Mouse (Mus musculus) erythroblast, embryonic 14.5 days (primary cell): ENCODE measurements around the gene Serpina3b. TPM values are rescaled to one million over a fixed set of nuclear protein-coding genes. Genes with fewer than 3 reads are reported as not detected.
"Not testable (repeated sequence)": the region's sequence is repeated elsewhere in the genome, so short reads cannot be mapped to it uniquely, and the experiment has no call there.

Experiments used
- H3K27me3 ChIP-seq: 2 replicates; pipeline ENCODE4 v1.6.1; 2012; ENCODE audit warnings: inconsistent platforms; ENCODE audit not compliant: control insufficient read depth
- H3K36me3 ChIP-seq: 2 replicates; pipeline ENCODE4 v1.6.1; 2012; ENCODE audit warnings: mild to moderate bottlenecking, inconsistent platforms; ENCODE audit not compliant: control insufficient read depth
- H3K4me1 ChIP-seq: 2 replicates; pipeline ENCODE4 v1.6.1; 2012; ENCODE audit warnings: inconsistent platforms; ENCODE audit not compliant: control insufficient read depth
- H3K4me3 ChIP-seq: replicated peaks from 2 replicates; pipeline ENCODE3; 2012; ENCODE audit warnings: moderate library complexity, mild to moderate bottlenecking, inconsistent platforms
- H3K9me3 ChIP-seq: 2 replicates; pipeline ENCODE4 v1.6.1; 2012; ENCODE audit warnings: low read length, inconsistent platforms, mixed read lengths; ENCODE audit not compliant: control insufficient read depth
- GATA1 ChIP-seq: IDR thresholded peaks from 2 replicates; pipeline ENCODE4 v1.6.1; 2012; ENCODE audit warnings: low read length, inconsistent platforms, mixed read lengths
- TAL1 ChIP-seq: IDR thresholded peaks from 3 replicates; pipeline ENCODE4 v1.6.1; 2012; ENCODE audit warnings: low read length, inconsistent platforms, mixed read lengths
- polyA plus RNA-seq: library from polyadenylated mRNA; stranded (reverse); fragments of >175 nt; gene quantifications from 2 replicates; pipeline ENCODE4 v1.2.3, GENCODE M21; 2012

The Serpina3b gene
- polyA plus RNA-seq, result not detected in 2 replicates

- Histone ChIP-seq H3K36me3 (no peaks in the 10 kb centered on the region), H3K9me3 (no peaks in the 10 kb centered on the region), H3K27me3 (no peaks in the 10 kb centered on the region), H3K4me3 (no peak within 1 kb of the TSS), H3K4me1 (no peaks in the 10 kb centered on the region)
- no peak for TF ChIP-seq GATA1
- TF ChIP-seq TAL1, result no peak
Measured at GRCm38 (mm10) chr12:104127696-104128095, at the start of gene Serpina3b. Serpina3b (plus strand) TSS chr12:104127996.

- no peak overlapping the region for H3K4me3 ChIP-seq
- no peaks in the 10 kb centered on the region for H3K27me3 ChIP-seq
- TF ChIP-seq TAL1 (no peak), GATA1 (no peak)
- H3K9me3 ChIP-seq, result no peaks in the 10 kb centered on the region
- no peaks in the 10 kb centered on the region for H3K36me3 ChIP-seq
- no peaks in the 10 kb centered on the region for H3K4me1 ChIP-seq
Measured at GRCm38 (mm10) chr12:104090119-104090518, 37.7 kb upstream of the Serpina3b start.

- TF ChIP-seq GATA1 (no peak), TAL1 (no peak)
- no peak overlapping the region for H3K4me3 ChIP-seq
- H3K4me1 ChIP-seq, result no peaks in the 10 kb centered on the region
- no peaks in the 10 kb centered on the region for H3K27me3 ChIP-seq
- no peaks in the 10 kb centered on the region for H3K36me3 ChIP-seq
- no peaks in the 10 kb centered on the region for H3K9me3 ChIP-seq
Measured at GRCm38 (mm10) chr12:104091303-104091702, 36.5 kb upstream of the Serpina3b start.

- no peaks in the 10 kb centered on the region for H3K4me1 ChIP-seq
Measured at GRCm38 (mm10) chr12:104100768-104101167, 27.0 kb upstream of the Serpina3b start, which contains the start of gene Serpina5. Serpina5 (plus strand) TSS chr12:104101113.

DNA sequence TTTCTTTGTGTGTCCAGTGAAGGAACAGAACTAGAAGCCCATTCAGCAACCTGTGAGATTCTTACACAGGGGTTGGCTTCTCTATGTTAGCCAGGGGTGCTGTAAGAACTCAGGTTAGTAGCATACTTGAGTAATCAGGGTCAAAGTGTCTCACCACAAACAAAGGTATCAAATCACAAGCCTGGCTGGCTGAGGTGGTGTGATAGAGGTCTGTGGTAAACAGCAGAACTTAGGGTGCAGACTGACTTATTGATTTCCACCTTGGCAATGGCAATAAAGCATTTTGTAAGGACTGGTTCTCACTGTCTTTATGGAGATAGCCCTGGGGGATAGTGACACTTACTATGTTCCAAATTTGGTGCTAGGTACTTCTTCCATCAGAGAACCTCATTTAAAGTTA is 21.9 kb upstream of the Serpina3b start:
- Histone ChIP-seq H3K4me1 (no peaks in the 10 kb centered on the region), H3K4me3 (no peak overlapping the region), H3K36me3 (no peaks in the 10 kb centered on the region), H3K9me3 (no peaks in the 10 kb centered on the region; the same call in 1 of the 2 replicates), H3K27me3 (no peaks in the 10 kb centered on the region)
- no peak for TF ChIP-seq TAL1
- TF ChIP-seq GATA1, result no peak

More at GRCm38 (mm10) chr12:104100768-104101167, 27.0 kb upstream of the Serpina3b start, which contains the start of gene Serpina5:
- no peak for TF ChIP-seq GATA1
- no peak for TF ChIP-seq TAL1
- Histone ChIP-seq H3K4me3 (no peak within 1 kb of the TSS), H3K27me3 (no peaks in the 10 kb centered on the region), H3K36me3 (no peaks in the 10 kb centered on the region), H3K9me3 (no peaks in the 10 kb centered on the region; the same call in 1 of the 2 replicates)

DNA sequence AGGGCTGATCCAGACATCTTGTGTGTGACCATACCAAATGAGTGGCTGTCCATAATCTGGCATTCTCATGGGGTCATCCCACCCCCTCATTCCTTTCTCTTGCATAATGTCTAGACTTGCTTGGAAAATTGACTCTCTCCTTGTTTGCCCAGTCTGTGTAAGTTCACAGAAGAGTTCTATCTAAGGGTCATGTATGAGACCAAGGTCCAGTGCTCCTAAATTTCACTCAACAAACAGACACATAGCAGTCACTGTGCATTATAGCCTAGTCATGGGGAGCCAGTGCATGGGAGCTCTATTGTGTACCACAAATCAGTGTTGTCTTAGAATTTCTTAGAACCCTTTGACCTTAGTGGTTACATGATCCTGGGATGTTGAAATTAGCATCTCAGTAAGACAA is 20.9 kb upstream of the Serpina3b start:
- H3K4me1 ChIP-seq, result no peaks in the 10 kb centered on the region
- H3K27me3 ChIP-seq, result no peaks in the 10 kb centered on the region
- H3K4me3 ChIP-seq, result no peak overlapping the region
- H3K9me3 ChIP-seq, result no peaks in the 10 kb centered on the region; the same call in 1 of the 2 replicates
- no peak for TF ChIP-seq GATA1
- no peak for TF ChIP-seq TAL1
- H3K36me3 ChIP-seq, result no peaks in the 10 kb centered on the region

GRCm38 (mm10) chr12:104108507-104108906 is 19.3 kb upstream of the Serpina3b start:
- H3K4me3 ChIP-seq, result no peak overlapping the region
- TF ChIP-seq GATA1, result no peak
- TF ChIP-seq TAL1, result no peak
- H3K27me3 ChIP-seq, result no peaks in the 10 kb centered on the region
- H3K4me1 ChIP-seq, result no peaks in the 10 kb centered on the region
- no peaks in the 10 kb centered on the region for H3K36me3 ChIP-seq
- H3K9me3 ChIP-seq, result no peaks in the 10 kb centered on the region

DNA sequence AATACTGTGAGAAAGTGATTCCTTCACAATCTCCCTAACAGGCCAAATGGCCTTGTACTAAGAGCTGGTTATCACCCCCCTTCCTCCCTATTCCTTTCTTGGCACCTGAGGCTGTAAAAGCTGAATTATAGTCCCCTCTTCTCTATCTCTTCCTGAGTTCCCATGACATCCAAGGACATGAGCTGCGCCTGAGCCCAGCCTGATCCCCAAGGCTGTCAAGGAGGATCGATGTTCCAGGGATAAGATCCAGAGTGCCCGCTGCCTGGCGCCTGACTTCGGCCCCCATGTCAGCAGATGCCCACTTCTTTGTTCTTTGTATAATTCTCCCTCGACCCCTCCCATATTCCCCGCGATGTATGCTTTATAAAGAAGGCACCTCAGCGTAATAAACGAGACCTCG is 15.5 kb upstream of the Serpina3b start, which contains the start of gene Serpina3a:
Serpina3a (plus strand) TSS at position 392 of the 400 bp plus-strand sequence.
- H3K27me3 ChIP-seq, H3K36me3 ChIP-seq, H3K9me3 ChIP-seq, H3K4me3 ChIP-seq, H3K4me1 ChIP-seq: not testable (repeated sequence)

- H3K4me1 ChIP-seq, result no peaks in the 10 kb centered on the region
- no peaks in the 10 kb centered on the region for H3K27me3 ChIP-seq
- TF ChIP-seq GATA1, result no peak
- no peak for TF ChIP-seq TAL1
- no peaks in the 10 kb centered on the region for H3K9me3 ChIP-seq
- no peak overlapping the region for H3K4me3 ChIP-seq
- no peaks in the 10 kb centered on the region for H3K36me3 ChIP-seq
Measured at GRCm38 (mm10) chr12:104114921-104115579, 12.7 kb upstream of the Serpina3b start.

DNA sequence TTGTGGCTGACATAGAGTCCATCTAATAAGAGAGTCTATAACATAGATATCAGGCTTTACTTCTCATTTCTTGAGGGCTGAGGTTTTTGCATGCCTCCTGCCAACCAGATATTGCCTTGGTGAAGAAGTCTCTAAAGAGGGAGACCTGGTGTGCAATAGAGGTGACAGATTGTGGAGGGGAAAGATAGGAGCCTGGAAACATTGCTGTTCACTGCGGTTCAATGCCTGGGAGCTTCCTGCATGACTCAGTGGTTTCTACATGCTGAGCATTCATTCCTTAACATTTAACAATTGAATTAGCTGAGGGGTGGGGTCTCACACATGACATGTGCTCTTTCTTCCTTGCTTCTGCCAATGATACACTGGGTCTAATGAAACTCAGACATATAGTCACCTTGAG is 4.7 kb upstream of the Serpina3b start:
- H3K4me1 ChIP-seq, result no peaks in the 10 kb centered on the region
- H3K36me3 ChIP-seq, result no peaks in the 10 kb centered on the region
- no peak for TF ChIP-seq TAL1
- no peak for TF ChIP-seq GATA1
- H3K9me3 ChIP-seq, result no peaks in the 10 kb centered on the region
- H3K27me3 ChIP-seq, result no peaks in the 10 kb centered on the region
- no peak overlapping the region for H3K4me3 ChIP-seq
